Mouse (Mus musculus): ENCODE measurements around the gene Orai1.

Gene Orai1

DNA sequence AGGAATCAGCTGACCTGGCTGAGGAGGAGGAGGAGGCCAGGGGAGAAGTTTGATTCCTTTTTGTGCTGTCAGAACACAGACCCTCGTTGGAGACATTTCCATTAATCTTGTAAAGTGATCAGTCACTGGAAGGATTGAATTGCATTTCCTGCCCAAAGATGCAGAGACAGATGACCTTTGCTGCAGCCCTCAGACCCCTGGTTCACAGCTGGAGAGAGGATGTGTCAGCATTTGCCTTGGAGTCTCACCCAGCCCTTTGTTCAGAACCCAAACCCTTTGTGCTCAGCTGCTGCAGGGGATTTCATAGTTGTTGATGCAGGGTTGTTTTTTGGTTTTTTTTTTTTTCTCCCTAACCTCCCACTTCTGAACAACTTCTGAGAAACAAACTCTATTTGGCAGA is 20.0 kb upstream of the Orai1 start:
- no peak for DNase-seq (ENCODE audit: low spot score in 2 of 2)

DNA sequence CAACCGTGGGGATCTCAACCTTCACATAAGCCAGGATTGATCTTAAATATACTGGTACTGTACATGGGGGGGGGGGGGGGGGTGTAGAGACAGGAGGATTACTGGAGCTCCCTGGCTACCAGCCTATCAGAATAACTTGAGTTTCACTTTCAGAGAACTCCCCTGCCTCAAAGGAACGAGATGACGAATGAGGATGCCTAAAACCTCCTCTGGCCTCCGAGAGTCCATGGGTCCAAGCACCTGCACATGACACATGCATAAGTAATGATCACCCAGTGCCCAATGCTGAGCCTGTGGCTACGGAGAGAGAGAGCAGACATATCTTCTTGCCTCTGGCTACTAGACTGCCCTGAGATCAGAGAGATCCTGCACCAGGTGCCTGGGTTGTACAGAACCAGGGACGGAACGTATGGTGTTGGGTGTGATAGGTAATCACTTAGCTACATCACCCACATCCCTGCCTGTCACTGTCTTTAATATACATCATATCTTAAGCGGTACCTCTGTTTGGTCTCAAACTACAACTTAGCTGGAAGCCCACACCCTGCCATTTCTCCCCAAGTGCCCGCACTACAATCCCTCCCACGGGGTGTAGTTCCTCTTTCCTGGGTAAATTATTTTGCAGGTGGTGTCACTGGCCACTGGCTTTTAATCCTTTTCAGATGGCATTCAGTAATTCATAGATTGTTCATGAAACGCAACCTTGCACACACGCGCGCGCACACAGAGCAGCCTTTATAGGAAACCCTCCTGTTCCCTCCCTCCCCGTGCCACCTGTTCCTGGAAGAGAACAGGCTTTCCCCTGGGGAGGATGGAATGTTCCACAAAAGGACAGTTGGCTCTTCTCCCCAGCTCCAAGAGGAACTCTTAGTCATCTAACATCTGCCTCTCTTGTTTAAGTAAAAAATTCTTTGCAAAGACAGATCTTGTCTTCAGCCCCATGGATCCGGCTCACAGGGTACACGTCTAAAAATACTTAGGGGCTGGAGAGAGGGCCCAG is 17.4 kb upstream of the Orai1 start:
- DNase-seq (ENCODE audit: low spot score in 2 of 2), result no peak

DNA sequence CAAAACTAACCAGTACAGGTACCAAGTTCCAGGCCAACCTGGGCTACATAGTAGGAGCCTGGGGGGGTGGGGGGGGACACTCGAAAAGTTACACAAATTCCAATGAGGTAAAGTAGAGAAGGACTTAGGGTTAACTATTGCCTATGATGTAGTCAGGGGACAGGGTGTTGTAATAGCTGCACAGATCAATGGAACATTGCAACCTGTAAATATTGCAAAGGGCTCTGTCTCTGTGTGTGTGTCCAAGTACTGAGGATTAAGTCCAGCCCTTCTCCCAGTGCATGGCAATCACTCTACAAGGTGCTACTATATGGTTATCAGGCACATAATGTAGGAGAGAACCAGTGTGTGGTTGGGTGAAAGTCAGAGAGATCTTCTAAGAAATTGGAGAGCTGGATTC is 14.0 kb upstream of the Orai1 start:
- no peak for DNase-seq (ENCODE audit: low spot score in 2 of 2)

DNA sequence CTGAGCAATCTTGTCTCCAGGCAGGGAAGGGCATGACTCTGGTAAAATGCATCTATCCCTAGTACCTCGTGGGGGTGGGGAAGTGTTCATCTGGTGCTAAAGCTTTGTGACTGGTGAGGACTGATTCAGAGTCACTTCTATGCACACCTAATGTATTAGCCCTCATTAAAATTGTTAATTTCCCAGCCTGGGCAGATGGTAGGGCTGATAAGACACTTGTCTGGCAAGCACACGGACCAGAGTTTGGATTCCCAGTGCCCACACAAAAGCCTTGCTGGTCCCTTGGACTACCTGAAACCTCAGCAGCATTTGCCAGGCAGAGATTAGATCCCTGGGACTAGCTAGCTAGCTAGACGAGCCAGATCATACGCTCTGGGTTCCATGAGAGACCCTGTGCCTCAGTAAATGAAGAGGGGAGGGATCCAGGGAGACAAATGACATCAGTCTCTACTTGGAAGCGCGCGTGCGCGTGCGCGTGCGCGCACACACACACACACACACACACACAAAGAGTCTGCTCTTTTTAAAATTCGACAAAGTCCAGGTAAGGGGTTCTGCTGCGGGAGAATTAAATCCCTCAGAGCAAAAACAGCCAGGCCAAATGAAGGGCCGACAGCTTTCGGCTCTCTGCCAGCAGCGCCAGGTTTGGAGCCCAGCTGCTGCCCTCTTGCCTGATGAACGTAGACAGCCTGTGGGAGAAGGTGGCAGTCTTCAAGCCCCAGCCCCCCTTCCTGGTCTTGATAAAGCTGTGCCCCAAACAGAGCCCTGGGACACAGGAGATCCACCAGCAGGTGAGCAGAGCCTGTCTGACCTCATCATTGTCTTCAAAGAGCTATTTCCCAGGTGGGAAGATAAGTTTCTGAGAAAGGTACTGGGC is 8.9 kb upstream of the Orai1 start:
- DNase-seq (ENCODE audit: low spot score in 2 of 2), result no peak

DNA sequence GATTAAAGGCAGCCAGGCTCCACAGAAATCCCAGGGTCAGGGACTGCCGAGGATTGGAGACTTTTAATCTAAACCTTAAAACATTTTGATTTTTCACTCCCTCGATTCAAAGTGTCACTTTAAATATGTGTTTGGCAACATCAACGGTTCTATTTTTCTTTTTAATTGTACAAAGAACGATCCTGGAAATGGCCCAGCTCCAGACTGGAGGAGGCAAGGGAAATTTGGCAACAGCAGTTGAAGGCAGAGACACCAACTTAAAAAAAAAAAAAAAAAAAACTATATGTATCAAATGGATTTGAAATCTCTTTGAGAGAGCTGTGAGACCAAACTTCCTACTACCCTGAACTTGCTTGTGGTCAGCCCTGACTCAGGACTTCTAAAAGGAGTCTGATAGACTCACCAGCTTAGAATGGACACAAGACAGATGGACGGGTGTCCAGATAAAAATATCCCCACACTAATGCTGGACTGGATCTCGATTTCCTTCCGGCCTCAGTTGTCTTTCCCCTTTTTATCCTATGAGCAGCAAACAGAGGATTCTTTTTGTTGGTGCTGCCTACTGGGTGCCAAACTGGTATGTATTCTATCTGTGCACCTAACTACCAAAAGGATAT is 5.9 kb upstream of the Orai1 start:
- DNase-seq (ENCODE audit: low spot score in 2 of 2), result no peak

DNA sequence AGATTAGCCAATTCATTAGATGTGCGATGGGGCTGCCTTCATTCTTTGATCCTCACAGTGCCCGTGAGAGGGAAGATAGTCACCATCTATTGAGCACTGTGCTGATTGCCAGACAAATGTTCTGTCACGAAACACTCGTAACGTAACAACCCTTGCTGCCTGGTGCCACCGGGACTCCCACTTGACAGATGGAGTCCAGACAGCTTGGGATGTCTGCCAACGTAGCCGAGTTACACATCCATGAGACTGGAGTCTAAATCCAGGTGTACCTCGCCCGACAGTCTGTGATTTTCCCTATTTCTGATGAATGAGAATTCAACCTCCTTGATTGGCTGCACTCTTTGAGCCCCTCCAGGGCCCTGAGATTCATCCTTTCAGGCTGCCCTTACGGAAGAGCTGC is 5.0 kb upstream of the Orai1 start:
- no peak for DNase-seq (ENCODE audit: low spot score in 2 of 2)

DNA sequence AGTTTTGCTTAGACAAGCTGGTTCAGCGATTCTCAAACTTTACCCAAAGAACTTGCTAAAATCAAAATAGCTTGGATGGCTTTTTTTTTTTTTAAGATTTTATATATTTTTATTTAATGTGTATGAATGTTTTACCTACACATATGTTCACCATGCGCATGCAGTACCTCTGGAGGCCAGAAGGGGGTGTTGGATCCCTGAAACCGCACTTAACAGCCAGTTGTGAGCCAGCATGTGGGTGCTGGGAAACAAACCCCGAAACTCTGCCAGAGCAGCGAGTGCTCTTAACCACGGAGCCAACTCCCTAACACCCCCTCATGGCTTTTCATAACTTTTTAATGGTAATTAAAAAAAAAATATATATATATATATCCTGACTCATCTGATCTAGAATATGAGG is 4.1 kb upstream of the Orai1 start:
- DNase-seq (ENCODE audit: low spot score in 2 of 2), result no peak

DNA sequence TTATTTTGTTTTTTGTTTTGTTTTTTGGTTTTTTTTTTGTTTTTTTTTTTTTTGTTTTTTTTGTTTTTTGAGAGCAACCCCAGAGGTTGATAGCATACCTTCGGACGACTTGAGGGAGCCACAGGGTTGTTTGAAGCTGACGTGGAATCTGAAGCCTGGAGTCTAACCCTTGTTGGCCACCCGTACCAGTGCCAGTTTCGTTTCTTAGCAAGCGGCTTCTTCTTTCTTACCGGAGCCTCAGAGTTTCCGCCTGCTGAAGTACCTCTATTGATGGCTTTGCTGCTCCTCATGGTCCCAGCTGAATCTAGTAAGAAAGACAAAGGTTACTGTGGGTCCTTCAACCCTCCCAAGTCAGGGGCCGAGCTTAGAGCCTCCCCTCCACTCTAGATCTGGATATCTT is 3.2 kb upstream of the Orai1 start:
- DNase-seq (ENCODE audit: low spot score in 2 of 2), result no peak

DNA sequence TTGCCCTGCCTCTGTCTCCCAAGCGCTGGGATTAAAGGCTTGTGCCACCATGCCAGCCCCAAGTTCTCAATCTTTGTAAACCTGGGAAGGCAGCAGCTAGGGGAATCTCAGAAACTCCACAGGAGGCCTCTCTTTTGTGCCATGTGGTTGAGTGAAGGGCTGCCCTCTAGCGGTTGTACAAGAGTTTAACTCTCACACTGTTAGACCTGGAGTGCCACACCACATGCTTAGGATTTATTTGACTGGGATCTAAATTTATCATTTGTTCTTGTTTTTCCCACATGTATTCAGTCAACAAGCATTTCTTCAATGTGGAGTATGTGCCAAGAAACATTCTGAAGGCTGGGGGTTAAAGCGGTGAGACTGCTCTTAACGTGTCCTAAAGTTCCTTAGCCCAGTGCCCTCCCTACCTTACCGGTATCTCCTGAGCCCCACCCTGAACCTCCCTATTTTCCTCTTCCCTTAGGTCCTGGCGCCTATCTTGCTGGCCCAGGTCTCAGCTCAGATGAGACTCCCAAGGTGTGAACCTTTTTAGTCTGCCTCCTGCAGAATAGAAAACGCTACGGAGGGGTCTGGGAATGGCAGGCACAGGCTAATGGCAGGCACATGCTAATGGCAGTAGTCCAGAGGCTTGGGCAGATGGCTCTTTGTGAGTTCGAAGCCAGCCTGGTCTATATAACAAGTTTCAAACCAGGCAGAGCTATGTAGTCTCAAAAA is 1.1 kb upstream of the Orai1 start:
- peak; percentile 64 to 68 for DNase-seq (ENCODE audit: low spot score in 2 of 2)

DNA sequence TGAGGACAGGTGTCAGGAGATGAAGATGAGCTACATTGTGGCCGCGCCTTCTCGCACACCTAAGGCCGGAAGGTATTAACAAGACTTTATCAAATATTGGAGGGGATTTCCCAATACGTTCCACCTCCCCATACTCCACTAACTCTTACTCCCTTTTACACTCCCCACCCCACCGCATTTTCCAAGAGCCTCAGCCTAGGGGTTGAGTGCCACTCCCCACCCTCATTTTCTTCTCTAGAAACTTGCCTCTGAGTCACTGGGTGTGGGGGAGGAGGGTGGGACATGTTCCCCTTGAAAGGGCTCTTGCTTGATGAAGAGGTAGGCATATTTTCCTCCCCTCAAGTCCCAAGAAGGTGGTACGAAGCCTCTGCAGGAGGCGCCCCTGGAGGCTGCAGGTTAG is 1.0 kb downstream of the Orai1 start:
- DNase-seq (ENCODE audit: low spot score in 2 of 2), result peak; percentile 40 to 47

DNA sequence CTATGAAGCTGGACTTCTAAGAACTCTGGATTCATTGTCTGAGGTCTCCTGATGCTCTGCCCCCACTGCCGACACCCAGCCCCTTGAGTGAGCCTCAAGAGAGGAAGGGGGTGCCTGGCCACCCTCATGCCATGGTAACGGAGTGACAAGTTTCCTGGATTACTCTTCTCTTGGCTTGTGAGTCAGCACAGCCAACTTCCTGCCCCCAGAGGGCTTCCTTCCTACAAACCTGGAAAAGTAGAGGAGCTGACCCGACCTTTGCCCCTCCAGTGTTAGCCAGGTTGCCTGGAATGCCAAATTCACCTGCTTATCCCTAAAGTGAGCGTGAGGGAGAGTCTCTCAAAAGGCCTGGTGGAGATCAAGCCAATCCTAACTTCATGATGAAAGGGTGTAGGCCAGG is 2.6 kb downstream of the Orai1 start:
- no peak for DNase-seq (ENCODE audit: low spot score in 2 of 2)

DNA sequence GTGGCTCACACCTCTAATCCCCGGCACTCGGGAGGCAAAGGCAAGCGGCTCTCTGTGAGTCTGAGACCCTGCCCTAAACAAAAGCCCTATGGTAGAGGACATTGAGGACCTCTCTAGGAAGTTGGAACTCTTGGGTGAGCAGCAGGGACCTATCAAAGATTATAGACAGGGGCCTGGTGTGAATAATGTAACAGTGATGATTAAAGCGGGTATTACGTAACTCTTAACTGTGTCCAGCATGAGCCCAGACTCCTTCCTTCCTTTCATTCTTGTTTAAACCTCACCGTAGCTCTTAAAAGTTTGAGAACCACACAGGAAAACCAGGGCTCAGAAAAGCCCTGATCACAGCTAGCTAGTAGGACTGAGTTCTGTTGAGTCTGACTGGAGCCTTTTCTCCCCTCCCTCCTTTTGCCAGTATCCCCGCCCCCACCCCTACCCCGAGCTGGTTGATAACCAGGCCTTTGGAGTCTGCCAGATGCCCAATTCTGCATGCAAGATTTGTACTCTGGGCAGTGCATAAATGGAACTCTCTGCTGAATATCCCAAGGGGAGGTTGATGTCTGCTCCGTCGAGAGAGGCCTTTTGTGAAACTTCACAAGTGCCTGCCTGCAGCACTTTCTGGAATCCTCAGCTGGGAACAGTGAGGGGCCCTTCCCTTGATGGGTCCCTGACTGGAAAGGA is 4.6 kb downstream of the Orai1 start:
- DNase-seq (ENCODE audit: low spot score in 2 of 2), result no peak

DNA sequence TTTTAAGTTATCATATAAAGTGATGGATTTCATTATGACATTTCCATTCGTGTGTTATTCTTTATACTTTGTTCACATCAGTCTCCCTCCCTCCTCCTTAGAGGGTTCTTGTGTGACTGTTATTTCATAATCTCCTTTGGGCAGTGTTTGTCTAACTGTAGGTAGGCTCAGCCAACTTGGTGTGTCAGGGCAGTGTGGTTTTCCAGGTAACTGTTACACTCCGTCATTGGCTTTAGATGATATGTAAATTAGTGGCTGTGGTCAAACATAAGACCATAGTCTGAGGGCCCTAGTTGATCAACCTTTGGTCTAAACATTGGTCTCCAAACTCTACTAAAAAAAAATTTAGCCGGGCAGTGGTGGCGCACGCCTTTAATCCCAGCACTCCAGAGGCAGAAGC is 5.6 kb downstream of the Orai1 start:
- no peak for DNase-seq (ENCODE audit: low spot score in 2 of 2)

DNA sequence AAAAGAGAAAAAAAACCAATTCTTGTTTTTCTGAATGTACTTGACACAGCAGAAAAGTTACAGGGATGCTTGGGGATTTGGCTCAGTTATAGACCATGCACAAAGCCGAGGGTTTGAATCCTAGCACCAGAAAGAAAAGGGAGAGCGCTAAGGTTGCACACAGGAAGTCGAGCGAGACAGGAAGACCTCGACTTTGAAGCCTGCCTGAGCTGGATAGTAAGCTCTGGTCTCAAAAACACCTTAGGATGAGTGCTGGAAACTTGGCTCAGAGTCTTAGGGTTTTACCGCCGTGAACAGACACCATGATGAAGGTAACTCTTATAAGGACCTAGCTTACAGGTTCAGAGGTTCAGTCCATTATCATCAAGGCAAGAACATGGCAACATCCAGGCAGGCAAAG is 6.6 kb downstream of the Orai1 start:
- no peak for DNase-seq (ENCODE audit: low spot score in 2 of 2)

DNA sequence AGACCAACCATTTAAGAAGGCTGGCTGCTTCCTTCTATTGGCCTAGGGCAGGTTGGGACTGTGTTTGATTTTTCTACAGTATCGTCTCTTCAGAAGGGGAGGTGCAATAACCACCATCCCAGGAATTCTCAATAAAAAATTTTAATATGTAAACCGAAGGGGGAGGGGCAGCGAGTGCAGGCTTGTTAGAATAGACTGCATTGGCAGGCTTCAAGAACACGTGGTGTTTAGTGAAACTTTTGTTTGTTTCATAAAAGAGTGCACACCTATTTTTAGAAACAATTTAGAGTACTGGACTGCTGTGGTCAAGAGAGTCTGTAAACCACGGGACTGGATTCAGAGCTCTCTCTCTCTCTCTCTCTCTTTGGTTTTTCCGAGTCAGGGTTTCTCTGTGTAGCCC is 8.2 kb downstream of the Orai1 start:
- DNase-seq (ENCODE audit: low spot score in 2 of 2), result no peak

DNA sequence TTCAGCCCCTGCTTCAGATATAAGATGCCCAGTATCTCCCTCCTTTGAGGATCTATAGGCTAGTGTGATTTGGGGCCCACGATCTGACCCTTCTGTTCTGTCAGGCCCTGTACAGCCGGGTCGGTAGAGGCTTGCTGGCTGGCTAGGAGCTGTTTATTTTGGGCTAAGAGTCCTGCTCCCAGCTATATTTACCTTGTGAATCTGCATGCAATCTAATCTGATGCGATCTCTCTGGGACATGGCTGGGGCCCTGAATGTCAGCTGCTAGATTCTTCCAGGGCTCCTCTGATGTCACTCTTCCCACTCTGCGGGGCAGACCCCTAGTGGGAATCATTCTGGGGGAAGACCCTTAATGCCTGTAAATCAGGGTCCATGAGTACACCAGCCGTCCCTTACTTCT is 9.4 kb downstream of the Orai1 start:
- no peak for DNase-seq (ENCODE audit: low spot score in 2 of 2)

DNA sequence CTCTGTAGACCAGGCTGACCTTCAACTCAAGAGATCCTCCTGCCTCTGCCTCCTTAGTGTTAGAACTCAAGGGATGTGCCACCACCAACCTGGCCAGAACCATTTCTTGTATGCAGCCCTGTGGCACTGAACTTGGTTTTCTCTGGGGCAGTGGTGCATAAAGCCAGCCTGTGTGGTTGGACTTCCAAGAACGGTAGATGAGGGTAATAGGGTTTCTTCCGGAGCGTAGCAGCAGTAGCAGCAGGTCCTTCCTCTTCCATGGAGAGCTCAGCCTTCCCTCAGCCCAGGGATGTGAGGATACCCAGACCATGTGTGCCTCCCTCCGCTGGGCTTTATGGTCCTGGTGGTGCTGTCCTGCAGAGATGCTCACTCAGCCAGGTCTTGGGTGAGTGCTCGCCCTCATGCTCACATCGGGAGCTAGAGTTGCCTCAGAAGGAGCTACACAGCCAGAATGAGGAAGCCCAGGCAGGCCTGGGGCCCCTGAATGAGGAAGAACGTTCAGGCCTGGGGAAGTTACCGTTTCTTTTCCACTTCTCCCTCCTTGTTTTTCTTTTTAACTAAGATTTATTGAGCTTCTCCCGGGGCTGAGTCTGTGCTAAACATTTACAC is 10.2 kb downstream of the Orai1 start:
- peak; percentile 68 to 76 for DNase-seq (ENCODE audit: low spot score in 2 of 2)

DNA sequence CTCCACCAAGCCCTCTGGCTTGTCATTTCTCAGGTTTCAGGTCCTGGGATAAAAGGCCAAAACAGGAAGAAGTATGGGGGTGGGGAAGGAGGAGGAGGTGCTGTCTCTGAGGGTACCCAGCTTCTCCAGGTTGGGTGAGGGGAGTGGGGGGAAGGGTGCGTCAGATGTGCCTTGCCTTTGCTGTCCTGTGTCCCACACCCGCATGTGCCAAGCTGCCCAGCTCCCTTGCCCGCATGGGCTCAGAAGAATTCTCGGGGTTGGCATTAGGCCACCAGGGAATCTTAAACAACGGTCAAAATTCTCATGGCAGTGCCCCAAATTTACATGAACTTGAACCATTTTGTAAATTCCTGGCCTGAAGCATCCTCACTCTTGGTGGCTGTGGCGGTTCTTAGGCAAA is 11.5 kb downstream of the Orai1 start:
- DNase-seq (ENCODE audit: low spot score in 2 of 2), result no peak

DNA sequence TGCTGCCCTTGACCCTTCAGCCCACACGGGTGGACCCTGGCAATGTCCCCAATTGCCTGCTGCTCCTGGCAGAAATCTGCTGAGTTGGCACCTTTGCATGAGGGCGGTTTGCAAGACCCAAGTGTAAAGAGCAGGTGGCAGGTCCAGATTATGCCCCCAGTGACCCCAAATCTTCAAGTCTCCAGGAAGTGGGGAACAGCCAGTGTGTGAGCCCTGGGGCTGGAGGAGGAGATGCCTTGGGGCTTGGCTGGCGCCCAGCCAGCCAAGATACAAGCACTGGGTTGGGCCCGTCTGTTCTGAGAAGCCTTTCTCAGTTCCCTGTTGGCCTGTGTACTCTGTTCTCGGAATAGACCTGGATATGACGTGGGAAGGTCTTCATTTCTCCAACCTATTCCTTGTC is 12.6 kb downstream of the Orai1 start:
- no peak for DNase-seq (ENCODE audit: low spot score in 2 of 2)

DNA sequence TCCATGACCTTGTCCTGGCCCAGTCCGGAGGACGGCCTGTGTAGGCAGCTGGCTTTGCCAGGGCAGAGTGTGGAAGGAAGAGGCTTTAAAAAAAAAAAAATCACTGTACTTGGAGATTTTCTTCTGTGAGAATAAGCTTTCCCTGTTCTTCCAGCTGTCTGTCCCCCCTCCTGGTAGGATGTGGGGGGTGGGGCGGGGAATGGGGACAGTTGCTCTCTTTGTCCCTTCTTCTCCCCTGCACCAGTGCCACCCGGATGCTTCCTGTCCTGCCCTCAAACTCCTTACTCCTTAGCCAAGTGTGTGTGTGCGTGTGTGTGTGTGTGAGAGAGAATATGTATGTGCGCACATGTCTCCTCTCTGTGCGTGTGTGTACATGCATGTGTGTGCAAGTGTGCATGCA is 14.9 kb downstream of the Orai1 start:
- DNase-seq (ENCODE audit: low spot score in 2 of 2), result no peak

DNA sequence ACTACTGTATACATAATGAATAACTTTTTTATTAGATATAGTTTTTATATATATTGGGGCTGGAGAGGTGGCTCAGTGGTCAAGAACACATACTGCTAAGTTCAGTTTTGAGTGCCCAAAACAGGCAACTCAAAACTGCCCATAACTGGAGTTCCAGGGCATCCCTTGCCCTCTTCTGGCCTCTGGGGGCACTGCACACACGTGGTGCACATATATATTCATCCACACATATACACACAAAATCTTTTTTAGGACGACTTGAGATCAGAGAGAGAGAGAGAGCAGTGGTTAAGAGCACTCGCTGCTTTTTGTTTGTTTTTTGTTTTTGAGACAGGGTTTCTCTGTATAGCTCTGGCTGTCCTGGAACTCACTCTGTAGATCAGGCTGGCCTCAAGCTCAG is 16.4 kb downstream of the Orai1 start:
- DNase-seq (ENCODE audit: low spot score in 2 of 2), result no peak

Measured in spleen, postnatal 36 days (tissue).